Mouse (Mus musculus) megakaryocyte, embryonic 14.5 days (primary cell): ENCODE measurements around the gene Mapk14. TPM values are rescaled to one million over a fixed set of nuclear protein-coding genes. Genes with fewer than 3 reads are reported as not detected.
A peak's percentile ranks its signal among the peaks of the same experiment; 100 is the strongest.
"Not testable (repeated sequence)": the region's sequence is repeated elsewhere in the genome, so short reads cannot be mapped to it uniquely, and the experiment has no call there.

ENCODE experiments used
- H3K27me3 ChIP-seq: replicated peaks from 2 replicates; pipeline ENCODE3; 2012; ENCODE audit warnings: inconsistent platforms
- H3K36me3 ChIP-seq: replicated peaks from 2 replicates; pipeline ENCODE3; 2012; ENCODE audit warnings: low read length, inconsistent platforms, mixed read lengths
- H3K4me1 ChIP-seq: 2 replicates; pipeline ENCODE4 v1.6.1; 2012; ENCODE audit warnings: inconsistent platforms
- H3K4me3 ChIP-seq: replicated peaks from 2 replicates; pipeline ENCODE3; 2012; ENCODE audit warnings: moderate library complexity, mild to moderate bottlenecking, inconsistent platforms
- H3K9me3 ChIP-seq: 2 replicates; pipeline ENCODE4 v1.6.1; 2012; ENCODE audit warnings: inconsistent platforms
- FLI1 ChIP-seq: IDR thresholded peaks from 2 replicates; pipeline ENCODE4 v1.6.1; 2012; ENCODE audit warnings: low read length, inconsistent platforms, mixed read lengths
- GATA1 ChIP-seq: IDR thresholded peaks from 3 replicates; pipeline ENCODE4 v1.6.1; 2012; ENCODE audit warnings: mixed read lengths, low read length, inconsistent platforms, borderline replicate concordance
- polyA plus RNA-seq: library from polyadenylated mRNA; stranded (reverse); fragments of >175 nt; gene quantifications from 2 replicates; pipeline ENCODE4 v1.2.3, GENCODE M21; 2012; ENCODE audit warnings: low replicate concordance; ENCODE audit not compliant: insufficient read depth

Mapk14 gene
- polyA plus RNA-seq, 1 experiment: 34.8 TPM

DNA sequence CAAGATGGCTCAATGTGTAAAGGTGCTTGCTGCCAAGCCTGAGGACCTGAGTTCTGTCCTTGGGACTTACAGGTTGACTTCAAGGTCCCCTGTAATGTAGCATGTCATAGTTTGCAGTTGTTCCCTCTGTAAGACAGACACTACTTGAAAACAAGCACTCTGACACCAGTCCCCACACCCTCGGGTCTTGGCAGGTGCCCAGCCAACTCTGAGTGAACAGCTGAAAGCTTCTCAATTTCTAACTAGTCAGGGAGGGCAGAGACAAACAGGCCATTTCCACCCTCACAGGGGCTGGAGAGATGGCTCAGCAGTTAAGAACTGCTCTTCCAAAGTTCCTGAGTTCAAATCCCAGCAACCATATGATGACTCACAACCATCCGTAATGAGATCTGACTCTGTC, 66.3 kb downstream of the Mapk14 start:
- H3K27me3 ChIP-seq: peaks cover 3% of the 10 kb centered on the region
- H3K4me3 ChIP-seq: no peak overlapping the region
- H3K4me1 ChIP-seq: peaks cover 20% of the 10 kb centered on the region
- no peaks in the 10 kb centered on the region for H3K9me3 ChIP-seq
- no peak for TF ChIP-seq GATA1
- no peak for TF ChIP-seq FLI1
- H3K36me3 ChIP-seq: no peaks in the 10 kb centered on the region

DNA sequence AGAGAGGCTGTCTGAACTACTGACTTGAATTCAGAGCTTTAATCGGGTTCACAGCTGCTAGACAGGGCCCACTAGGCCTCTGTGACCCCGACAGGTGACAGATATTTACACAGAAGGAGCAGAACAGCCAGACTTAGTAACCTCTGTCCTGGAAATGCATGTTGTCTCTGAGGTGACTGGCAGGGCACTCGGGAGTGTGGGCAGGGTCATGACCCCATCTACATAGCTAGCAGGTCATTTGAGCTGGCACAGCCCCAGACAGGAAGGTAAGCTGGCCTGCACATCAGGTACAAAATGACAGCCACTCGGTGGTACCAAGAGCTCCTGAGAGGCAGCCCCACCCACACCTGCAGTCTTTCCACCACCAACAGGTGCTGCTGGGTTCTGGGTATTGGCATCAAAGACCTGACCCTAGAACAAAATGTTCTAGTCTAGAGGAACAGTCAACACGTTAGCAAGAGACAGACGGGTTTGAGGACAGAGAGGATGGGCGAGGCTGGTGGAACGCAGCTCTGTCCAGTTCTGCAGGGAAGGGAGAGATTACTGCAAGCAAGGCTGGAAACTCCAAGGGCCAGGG, 69.7 kb downstream of the Mapk14 start:
- peaks cover 14% of the 10 kb centered on the region for H3K27me3 ChIP-seq
- no peak overlapping the region for H3K4me3 ChIP-seq
- H3K36me3 ChIP-seq: no peaks in the 10 kb centered on the region
- no peaks in the 10 kb centered on the region for H3K9me3 ChIP-seq
- no peak for TF ChIP-seq GATA1
- no peak for TF ChIP-seq FLI1
- peaks cover 20% of the 10 kb centered on the region for H3K4me1 ChIP-seq

DNA sequence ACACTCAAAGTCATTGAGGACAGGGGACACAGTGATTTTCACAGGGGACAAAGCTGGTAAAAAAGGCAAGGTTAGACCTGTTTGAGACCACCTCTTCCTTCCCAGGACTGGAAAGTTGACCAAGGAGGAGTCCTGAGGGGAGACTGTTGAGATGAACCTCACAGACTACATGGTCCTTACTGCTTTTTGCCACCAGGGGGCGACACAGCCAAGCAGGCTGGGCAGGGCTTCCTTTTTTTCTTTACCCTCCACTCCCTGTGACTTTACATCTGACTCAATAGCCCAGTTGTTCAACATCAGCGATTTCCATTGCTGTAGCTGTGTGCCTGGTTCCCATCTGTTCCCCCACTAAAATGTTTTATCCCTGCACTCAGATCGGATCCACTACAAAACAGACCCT, 70.7 kb downstream of the Mapk14 start:
- Histone ChIP-seq H3K4me1 (peaks cover 18% of the 10 kb centered on the region), H3K4me3 (no peak overlapping the region), H3K9me3 (no peaks in the 10 kb centered on the region), H3K27me3 (peaks cover 22% of the 10 kb centered on the region), H3K36me3 (no peaks in the 10 kb centered on the region)
- TF ChIP-seq FLI1: no peak
- TF ChIP-seq GATA1: no peak

DNA sequence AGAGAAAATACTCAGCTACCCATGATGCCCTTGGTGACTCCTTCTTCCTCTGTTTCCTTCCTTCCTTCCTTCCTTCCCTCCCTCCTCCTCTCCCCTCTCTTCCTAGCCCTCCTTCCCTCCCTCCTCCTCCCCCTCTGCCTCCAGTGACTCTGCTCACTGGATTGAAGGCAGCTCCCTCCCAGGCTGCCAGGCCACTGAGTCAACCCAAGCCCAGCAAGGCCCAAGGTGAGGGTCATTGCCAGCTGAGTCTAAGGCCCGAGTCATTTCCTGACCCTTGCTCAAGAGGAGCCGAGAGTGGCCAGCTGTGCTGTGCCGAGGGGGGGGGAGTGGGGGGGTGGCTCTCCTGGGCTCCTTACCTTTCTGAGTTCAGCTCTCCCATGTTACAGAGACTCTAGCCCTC, 75.1 kb downstream of the Mapk14 start:
- peaks cover 58% of the 10 kb centered on the region for H3K27me3 ChIP-seq
- H3K4me3 ChIP-seq: no peak overlapping the region
- no peaks in the 10 kb centered on the region for H3K9me3 ChIP-seq
- no peaks in the 10 kb centered on the region for H3K36me3 ChIP-seq
- TF ChIP-seq GATA1 (no peak), FLI1 (no peak)
- peaks cover 28% of the 10 kb centered on the region for H3K4me1 ChIP-seq

DNA sequence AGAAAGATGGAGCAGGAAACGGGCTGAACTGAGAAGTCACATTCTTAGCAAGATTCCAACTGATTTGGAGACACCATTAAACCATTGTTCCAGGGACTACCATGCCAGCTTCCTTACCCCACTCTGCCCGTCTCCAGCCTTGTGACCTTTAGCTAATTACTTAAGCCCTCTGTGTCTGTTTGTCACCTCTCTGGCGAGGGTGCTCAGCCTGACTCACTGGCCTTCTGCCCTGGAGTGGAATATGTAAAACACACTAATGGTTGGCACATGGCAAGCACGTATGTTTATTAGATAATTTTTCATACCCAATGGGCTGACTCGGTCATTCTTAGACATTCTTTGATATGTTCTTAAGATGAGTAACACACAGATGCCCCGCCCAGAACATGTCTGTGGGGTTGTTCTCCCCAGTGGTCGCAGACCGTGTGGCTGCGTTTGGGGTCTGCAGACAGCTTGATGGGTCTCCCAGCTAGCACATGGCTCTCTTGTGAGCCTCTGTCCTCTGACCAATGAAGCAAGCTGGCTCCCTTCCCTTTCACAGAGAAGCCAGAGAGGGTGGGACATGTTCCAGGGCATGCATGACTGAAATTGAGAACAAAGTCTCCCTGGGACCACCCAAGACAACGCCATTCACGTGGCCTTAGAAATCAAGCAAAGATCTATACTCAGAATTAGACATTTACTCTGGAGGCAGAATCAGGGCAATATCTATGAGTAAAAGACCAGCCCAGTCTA, 75.8 kb downstream of the Mapk14 start:
- no peak overlapping the region for H3K4me3 ChIP-seq
- H3K4me1 ChIP-seq: peaks cover 25% of the 10 kb centered on the region
- no peaks in the 10 kb centered on the region for H3K36me3 ChIP-seq
- H3K9me3 ChIP-seq: no peaks in the 10 kb centered on the region
- H3K27me3 ChIP-seq: peaks cover 64% of the 10 kb centered on the region
- TF ChIP-seq GATA1 (no peak), FLI1 (no peak)

DNA sequence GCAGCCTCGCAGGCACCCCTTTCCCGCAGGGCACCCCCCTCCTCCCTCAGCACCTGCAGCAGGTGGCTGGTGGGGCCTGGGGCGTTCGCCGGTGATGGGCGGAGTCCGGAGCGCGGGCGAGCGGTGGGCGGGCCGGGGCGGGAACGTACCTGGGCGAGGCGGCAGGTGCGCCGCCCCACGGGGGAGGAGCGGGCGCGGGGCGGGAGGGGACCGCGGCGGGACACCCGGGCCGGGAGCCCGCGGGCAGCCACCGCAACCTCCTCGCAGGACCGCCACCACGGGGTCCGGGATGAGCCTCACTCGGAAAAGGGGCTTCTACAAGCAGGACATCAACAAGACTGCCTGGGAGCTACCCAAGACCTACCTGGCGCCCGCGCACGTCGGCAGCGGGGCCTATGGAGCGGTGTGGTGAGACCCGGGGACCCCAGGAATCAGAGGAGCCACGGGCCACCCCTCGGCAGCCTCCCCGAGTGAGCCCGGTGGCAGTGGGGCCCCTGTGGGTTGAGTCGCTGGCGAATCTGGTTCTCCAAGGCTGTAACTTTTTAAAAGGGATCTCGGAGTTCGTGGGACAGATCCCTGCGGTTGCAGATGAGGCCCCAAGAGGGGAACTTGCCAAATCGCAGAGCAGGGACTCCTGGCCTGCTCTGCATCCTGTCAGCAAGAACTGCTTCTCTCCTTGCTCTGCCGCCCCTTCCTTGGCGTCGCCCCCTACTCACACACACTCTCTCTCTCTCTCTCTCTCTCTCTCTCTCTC, 78.2 kb downstream of the Mapk14 start, which contains the start of gene Mapk13:
Gene Mapk13, plus strand, starts transcription at position 177 of the 754 bp plus-strand sequence.
- Histone ChIP-seq H3K9me3 (peaks cover 6% of the 10 kb centered on the region), H3K4me1 (peaks cover 26% of the 10 kb centered on the region), H3K4me3 (peak within 1 kb of the TSS; percentile 85), H3K36me3 (no peaks in the 10 kb centered on the region), H3K27me3 (peaks cover 70% of the 10 kb centered on the region)
- TF ChIP-seq GATA1 (no peak), FLI1 (no peak)

DNA sequence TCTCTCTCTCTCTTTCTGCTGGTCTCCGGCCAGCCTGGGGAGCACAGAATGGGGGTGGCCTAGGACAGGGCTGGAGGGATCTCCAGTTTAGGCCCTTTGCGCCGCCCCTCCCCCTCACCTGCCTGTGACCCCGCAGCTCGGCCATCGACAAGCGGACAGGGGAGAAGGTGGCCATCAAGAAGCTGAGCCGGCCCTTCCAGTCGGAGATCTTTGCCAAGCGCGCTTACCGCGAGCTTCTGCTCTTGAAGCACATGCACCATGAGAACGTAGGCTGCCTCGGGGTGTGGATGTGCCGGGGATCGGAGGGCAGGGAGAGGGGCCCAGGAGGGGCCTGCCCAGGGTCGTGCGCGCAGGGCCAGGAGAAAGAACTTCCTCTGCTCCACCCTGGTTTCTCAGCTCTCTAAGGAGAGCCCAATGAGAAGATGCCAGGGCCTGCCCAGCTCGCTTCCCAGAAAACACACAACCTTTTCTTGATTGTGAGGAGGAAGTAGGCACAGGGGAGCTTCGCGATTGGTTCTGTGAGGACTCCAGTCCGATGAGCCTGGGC, 78.8 kb downstream of the Mapk14 start:
- TF ChIP-seq FLI1: no peak
- TF ChIP-seq GATA1: no peak
- peak overlapping the region; percentile 85 for H3K4me3 ChIP-seq
- peaks cover 70% of the 10 kb centered on the region for H3K27me3 ChIP-seq

DNA sequence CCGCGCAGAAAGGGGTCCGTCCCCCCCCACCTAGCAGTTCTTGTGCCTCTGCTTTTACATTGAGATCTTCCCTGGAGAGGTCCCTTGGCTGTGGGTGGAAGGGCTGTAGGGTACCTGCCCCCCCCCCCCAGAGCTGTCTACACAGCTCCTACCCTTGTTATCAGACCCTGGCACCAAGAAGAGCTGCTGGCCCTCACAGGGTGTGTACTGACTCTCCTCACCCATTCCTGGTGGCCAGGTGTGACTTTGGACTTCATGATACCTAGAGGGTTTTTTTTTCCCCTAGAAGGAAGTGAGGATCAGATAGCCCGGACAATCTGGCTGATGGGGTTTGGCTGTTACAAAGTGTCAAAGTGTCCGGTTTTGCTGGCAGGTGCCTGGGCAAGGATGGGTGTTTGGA, 80.2 kb downstream of the Mapk14 start:
- TF ChIP-seq FLI1: no peak
- TF ChIP-seq GATA1: no peak
- peaks cover 19% of the 10 kb centered on the region for H3K9me3 ChIP-seq
- H3K4me3 ChIP-seq: no peak overlapping the region
- H3K36me3 ChIP-seq: no peaks in the 10 kb centered on the region
- H3K27me3 ChIP-seq: peaks cover 76% of the 10 kb centered on the region
- peaks cover 22% of the 10 kb centered on the region for H3K4me1 ChIP-seq

More for the DNA sequence above, 78.8 kb downstream of the Mapk14 start:
- H3K9me3 ChIP-seq: peaks cover 11% of the 10 kb centered on the region
- H3K4me1 ChIP-seq: peaks cover 26% of the 10 kb centered on the region
- H3K36me3 ChIP-seq: no peaks in the 10 kb centered on the region

DNA sequence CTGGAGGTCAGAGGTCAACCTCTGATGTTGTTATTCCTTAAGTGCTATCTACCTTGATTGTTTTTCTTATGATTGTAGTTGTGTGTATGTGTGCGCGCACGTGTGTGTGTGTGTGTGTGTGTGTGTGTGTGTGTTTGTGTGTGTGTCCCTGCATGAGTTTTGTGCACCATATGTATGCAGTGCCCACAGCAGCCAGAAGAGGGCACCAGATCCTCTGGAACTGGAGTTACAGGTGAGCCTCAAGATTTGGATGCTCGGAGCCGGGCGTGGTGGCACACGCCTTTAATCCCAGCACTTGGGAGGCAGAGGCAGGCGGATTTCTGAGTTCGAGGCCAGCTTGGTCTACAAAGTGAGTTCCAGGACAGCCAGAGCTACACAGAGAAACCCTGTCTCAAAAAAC, 83.2 kb downstream of the Mapk14 start:
- not testable (repeated sequence) for H3K4me3 ChIP-seq, H3K36me3 ChIP-seq
- Histone ChIP-seq H3K4me1 (peaks cover 25% of the 10 kb centered on the region), H3K27me3 (peaks cover 76% of the 10 kb centered on the region), H3K9me3 (peaks cover 30% of the 10 kb centered on the region)

DNA sequence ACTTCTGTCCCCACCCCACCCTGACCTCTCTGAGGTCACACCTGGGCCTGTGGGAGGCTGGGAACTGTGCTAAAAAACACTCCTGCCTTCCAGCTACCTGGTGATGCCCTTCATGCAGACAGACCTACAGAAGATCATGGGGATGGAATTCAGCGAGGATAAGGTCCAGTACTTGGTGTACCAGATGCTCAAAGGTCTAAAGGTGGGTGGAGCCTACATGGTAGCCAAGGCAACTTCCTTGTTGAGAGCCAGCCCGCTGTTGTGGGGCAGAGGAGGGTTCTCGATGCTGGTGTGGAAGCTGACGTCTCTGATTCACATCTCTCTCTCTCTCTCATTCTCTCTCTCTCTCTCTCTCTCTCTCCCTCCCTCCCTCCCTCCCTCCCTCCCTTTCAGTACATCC, 84.0 kb downstream of the Mapk14 start:
- no peaks in the 10 kb centered on the region for H3K36me3 ChIP-seq
- H3K9me3 ChIP-seq: peaks cover 30% of the 10 kb centered on the region
- H3K27me3 ChIP-seq: peaks cover 72% of the 10 kb centered on the region
- no peak overlapping the region for H3K4me3 ChIP-seq
- H3K4me1 ChIP-seq: peaks cover 21% of the 10 kb centered on the region
- TF ChIP-seq FLI1 (no peak), GATA1 (no peak)
